Mouse (Mus musculus) midbrain, embryonic 12.5 days (tissue): ENCODE data around the gene Rnpep. TPM values are rescaled to one million over a fixed set of nuclear protein-coding genes. Genes with fewer than 3 reads are reported as not detected.

ENCODE experiments used
- ATAC-seq: fragments of 200-750 bp; cut with Nextera tagmentation; 2 replicates; pipeline ENCODE4 v1.8.0; 2017; ENCODE audit warnings: low read depth, moderate TSS enrichment, moderate library complexity; ENCODE audit not compliant: low FRiP score
- H3K27ac ChIP-seq: fragments of 300-500 bp; sonication (generic); replicated peaks from 2 replicates; pipeline ENCODE4 v1.5.1; 2016; ENCODE audit warnings: mild to moderate bottlenecking
- H3K27me3 ChIP-seq: fragments of 300-500 bp; sonication (generic); 2 replicates; pipeline ENCODE4 v1.6.1; 2016; ENCODE audit warnings: mild to moderate bottlenecking
- H3K36me3 ChIP-seq: fragments of 300-500 bp; sonication (generic); 2 replicates; pipeline ENCODE4 v1.6.1; 2016
- H3K4me1 ChIP-seq: fragments of 300-500 bp; sonication (generic); 2 replicates; pipeline ENCODE4 v1.6.1; 2016
- H3K4me2 ChIP-seq: fragments of 300-500 bp; sonication (generic); replicated peaks from 2 replicates; pipeline ENCODE4 v1.6.1; 2016; ENCODE audit warnings: mild to moderate bottlenecking, moderate library complexity
- H3K4me3 ChIP-seq: fragments of 300-500 bp; sonication (generic); 2 replicates; pipeline ENCODE4 v1.5.1; 2016; ENCODE audit warnings: mild to moderate bottlenecking
- H3K9ac ChIP-seq: fragments of 300-500 bp; sonication (generic); replicated peaks from 2 replicates; pipeline ENCODE4 v1.6.1; 2016; ENCODE audit warnings: mild to moderate bottlenecking, moderate library complexity
- H3K9me3 ChIP-seq: fragments of 300-500 bp; sonication (generic); 2 replicates; pipeline ENCODE4 v1.6.1; 2016; ENCODE audit warnings: mild to moderate bottlenecking
- WGBS: fragments of 180-500 bp; shearing (Covaris S2); methylation state at CpG from one replicate; pipeline ENCODE4 v1.1.7; 2016; 5-methylcytosine and 5-hydroxymethylcytosine counted together
- polyA plus RNA-seq: library from polyadenylated mRNA; unstranded; fragments of >200 nt; fragmentation: Nextera tagmentation; extraction: Ambion mirVana; gene quantifications from 2 replicates; pipeline ENCODE4 v1.2.1, GENCODE M21; 2016

The Rnpep gene
- polyA plus RNA-seq, 1 experiment from 2014 or later = 101 TPM

GRCm38 (mm10) chr1:135282536-135283286 is 1.2 kb downstream of the Rnpep start:
- Histone ChIP-seq H3K4me2 (peak overlapping the region; percentile 79), H3K4me1 (peaks cover 23% of the 10 kb centered on the region), H3K4me3 (peak overlapping the region; percentile 61), H3K9me3 (no peaks in the 10 kb centered on the region), H3K9ac (peak overlapping the region; percentile 80), H3K27me3 (no peaks in the 10 kb centered on the region), H3K27ac (peak overlapping the region; percentile 79), H3K36me3 (peaks cover 16% of the 10 kb centered on the region)
- no peak for ATAC-seq
- 44% methylated on average over 13 of the region's 13 CpGs for WGBS

- no peak overlapping the region for H3K4me2 ChIP-seq
- WGBS = 95% methylated on average over 17 of the region's 17 CpGs
- no peak for ATAC-seq
- H3K4me1 ChIP-seq = peaks cover 23% of the 10 kb centered on the region
- H3K27me3 ChIP-seq = no peaks in the 10 kb centered on the region
- peaks cover 24% of the 10 kb centered on the region for H3K36me3 ChIP-seq
- no peak overlapping the region for H3K27ac ChIP-seq
- no peak overlapping the region for H3K4me3 ChIP-seq
- H3K9me3 ChIP-seq = no peaks in the 10 kb centered on the region
- no peak overlapping the region for H3K9ac ChIP-seq
Observed at GRCm38 (mm10) chr1:135281841-135282240, 2.0 kb downstream of the Rnpep start.

GRCm38 (mm10) chr1:135280646-135281045 is 3.2 kb downstream of the Rnpep start:
- H3K9ac ChIP-seq = no peak overlapping the region
- ATAC-seq = no peak
- H3K9me3 ChIP-seq = no peaks in the 10 kb centered on the region
- H3K27me3 ChIP-seq = no peaks in the 10 kb centered on the region
- H3K4me3 ChIP-seq = no peak overlapping the region
- H3K36me3 ChIP-seq = peaks cover 35% of the 10 kb centered on the region
- 86% methylated on average over 9 of the region's 9 CpGs for WGBS
- H3K27ac ChIP-seq = no peak overlapping the region
- no peak overlapping the region for H3K4me2 ChIP-seq
- peaks cover 23% of the 10 kb centered on the region for H3K4me1 ChIP-seq

- ATAC-seq = no peak
- WGBS = 89% methylated on average over 9 of the region's 9 CpGs
- H3K36me3 ChIP-seq = peaks cover 62% of the 10 kb centered on the region
Observed at GRCm38 (mm10) chr1:135271371-135271770, 12.5 kb downstream of the Rnpep start.

GRCm38 (mm10) chr1:135267663-135268446 is 16.0 kb downstream of the Rnpep start:
- H3K9me3 ChIP-seq = no peaks in the 10 kb centered on the region
- no peak for ATAC-seq
- no peaks in the 10 kb centered on the region for H3K27me3 ChIP-seq
- H3K4me1 ChIP-seq = no peaks in the 10 kb centered on the region
- H3K4me3 ChIP-seq = no peak overlapping the region
- no peak overlapping the region for H3K27ac ChIP-seq
- H3K36me3 ChIP-seq = peaks cover 77% of the 10 kb centered on the region
- H3K9ac ChIP-seq = no peak overlapping the region
- WGBS = 90% methylated on average over 10 of the region's 10 CpGs
- H3K4me2 ChIP-seq = no peak overlapping the region

More at GRCm38 (mm10) chr1:135271371-135271770, 12.5 kb downstream of the Rnpep start:
- Histone ChIP-seq H3K9ac (no peak overlapping the region), H3K4me1 (no peaks in the 10 kb centered on the region), H3K27ac (no peak overlapping the region), H3K4me2 (no peak overlapping the region), H3K4me3 (no peak overlapping the region), H3K9me3 (no peaks in the 10 kb centered on the region), H3K27me3 (no peaks in the 10 kb centered on the region)

- 88% methylated on average over 5 of the region's 5 CpGs for WGBS
- Histone ChIP-seq H3K9ac (no peak overlapping the region), H3K27ac (no peak overlapping the region), H3K4me3 (no peak overlapping the region), H3K27me3 (no peaks in the 10 kb centered on the region), H3K4me1 (no peaks in the 10 kb centered on the region), H3K4me2 (no peak overlapping the region), H3K36me3 (peaks cover 71% of the 10 kb centered on the region), H3K9me3 (no peaks in the 10 kb centered on the region)
- no peak for ATAC-seq
Observed at GRCm38 (mm10) chr1:135265834-135266233, 18.1 kb downstream of the Rnpep start.

- ATAC-seq = no peak
- no peaks in the 10 kb centered on the region for H3K27me3 ChIP-seq
- peaks cover 62% of the 10 kb centered on the region for H3K36me3 ChIP-seq
Observed at GRCm38 (mm10) chr1:135263316-135263715, 20.6 kb downstream of the Rnpep start.

GRCm38 (mm10) chr1:135262329-135262728 is 21.6 kb downstream of the Rnpep start:
- no peak for ATAC-seq
- 84% methylated on average over 3 of the region's 3 CpGs for WGBS
- no peak overlapping the region for H3K9ac ChIP-seq
- no peaks in the 10 kb centered on the region for H3K9me3 ChIP-seq
- peaks cover 10% of the 10 kb centered on the region for H3K4me1 ChIP-seq
- peaks cover 8% of the 10 kb centered on the region; the same call in 1 of the 2 replicates for H3K27me3 ChIP-seq
- no peak overlapping the region for H3K4me2 ChIP-seq
- H3K36me3 ChIP-seq = peaks cover 56% of the 10 kb centered on the region
- H3K27ac ChIP-seq = no peak overlapping the region
- no peak overlapping the region for H3K4me3 ChIP-seq

More at GRCm38 (mm10) chr1:135263316-135263715, 20.6 kb downstream of the Rnpep start:
- no peak overlapping the region for H3K27ac ChIP-seq
- WGBS = 93% methylated on average over 9 of the region's 9 CpGs
- no peak overlapping the region for H3K9ac ChIP-seq
- no peaks in the 10 kb centered on the region for H3K9me3 ChIP-seq
- no peak overlapping the region for H3K4me3 ChIP-seq
- peaks cover 7% of the 10 kb centered on the region for H3K4me1 ChIP-seq
- no peak overlapping the region for H3K4me2 ChIP-seq

- H3K4me2 ChIP-seq = no peak overlapping the region
- no peak overlapping the region for H3K9ac ChIP-seq
- WGBS = 73% methylated on average over 6 of the region's 6 CpGs
- H3K36me3 ChIP-seq = peaks cover 43% of the 10 kb centered on the region
- H3K27ac ChIP-seq = no peak overlapping the region
- peaks cover 10% of the 10 kb centered on the region for H3K4me1 ChIP-seq
- no peaks in the 10 kb centered on the region for H3K9me3 ChIP-seq
- peaks cover 10% of the 10 kb centered on the region; the same call in 1 of the 2 replicates for H3K27me3 ChIP-seq
- ATAC-seq = no peak
- H3K4me3 ChIP-seq = no peak overlapping the region
Observed at GRCm38 (mm10) chr1:135260931-135261330, 23.0 kb downstream of the Rnpep start.

- Histone ChIP-seq H3K4me3 (peak overlapping the region; percentile 13; the same call in 1 of the 2 replicates), H3K27ac (0 out of 2 replicates have a peak overlapping the region, but pooled peaks have one; percentile 11), H3K9me3 (no peaks in the 10 kb centered on the region), H3K36me3 (peaks cover 25% of the 10 kb centered on the region), H3K27me3 (peaks cover 10% of the 10 kb centered on the region; the same call in 1 of the 2 replicates), H3K4me2 (peak overlapping the region; percentile 47), H3K4me1 (peaks cover 10% of the 10 kb centered on the region), H3K9ac (peak overlapping the region; percentile 11; the same call in 1 of the 2 replicates)
- WGBS = 1% methylated on average over 10 of the region's 10 CpGs
- ATAC-seq = peak; percentile 74; the same call in 1 of the 2 replicates
Observed at GRCm38 (mm10) chr1:135259128-135259436, 24.8 kb downstream of the Rnpep start.

GRCm38 (mm10) chr1:135258380-135259127 is 25.3 kb downstream of the Rnpep start, which contains the start of gene Elf3:
Elf3 (minus strand) TSS chr1:135258568.
- H3K9ac ChIP-seq = peak within 1 kb of the TSS; percentile 17; the same call in 1 of the 2 replicates
- H3K9me3 ChIP-seq = no peaks in the 10 kb centered on the region
- WGBS = 5% methylated on average over 19 of the region's 19 CpGs
- ATAC-seq = peak; percentile 39
- H3K27me3 ChIP-seq = peaks cover 10% of the 10 kb centered on the region; the same call in 1 of the 2 replicates
- H3K4me2 ChIP-seq = peak within 1 kb of the TSS; percentile 47
- H3K27ac ChIP-seq = 0 out of 2 replicates have a peak within 1 kb of the TSS, but pooled peaks have one; percentile 11
- H3K4me1 ChIP-seq = peaks cover 10% of the 10 kb centered on the region
- H3K36me3 ChIP-seq = peaks cover 19% of the 10 kb centered on the region
- peak within 1 kb of the TSS; percentile 13; the same call in 1 of the 2 replicates for H3K4me3 ChIP-seq
